Mouse (Mus musculus): ENCODE measurements around the gene Clmn. TPM values are rescaled to one million over a fixed set of nuclear protein-coding genes. Genes with fewer than 3 reads are reported as not detected.

The Clmn gene
- polyA plus RNA-seq, 1 experiment from 2014 or later: 2.9 TPM

- 67% methylated on average over 3 of the region's 3 CpGs for WGBS
- H3K9ac ChIP-seq (ENCODE audit: low read length): no peak overlapping the region
- no peaks in the 10 kb centered on the region for H3K4me1 ChIP-seq (ENCODE audit: control insufficient read depth, insufficient read depth, low read length)
- no peak overlapping the region for H3K4me3 ChIP-seq (ENCODE audit: low read depth, low read length)
- H3K27me3 ChIP-seq (ENCODE audit: control insufficient read depth, insufficient read depth, low read length): no peaks in the 10 kb centered on the region
- no peaks in the 10 kb centered on the region for H3K9me3 ChIP-seq (ENCODE audit: control insufficient read depth, low read length)
- no peak overlapping the region for H3K27ac ChIP-seq (ENCODE audit: low read depth, low read length)
- H3K36me3 ChIP-seq (ENCODE audit: control insufficient read depth, insufficient read depth, low read length): peaks cover 7% of the 10 kb centered on the region; the same call in 1 of the 2 replicates
- ATAC-seq (ENCODE audit: insufficient read depth, low FRiP score, low TSS enrichment): no peak
- no peak overlapping the region for H3K4me2 ChIP-seq (ENCODE audit: low read depth)
- no peak for DNase-seq (ENCODE audit: low spot score)
Observed at GRCm38 (mm10) chr12:104721011-104721410, 143.9 kb downstream of the Clmn start.

GRCm38 (mm10) chr12:104718956-104719355 is 145.9 kb downstream of the Clmn start:
- H3K4me2 ChIP-seq (ENCODE audit: low read depth): no peak overlapping the region
- H3K36me3 ChIP-seq (ENCODE audit: control insufficient read depth, insufficient read depth, low read length): peaks cover 9% of the 10 kb centered on the region; the same call in 1 of the 2 replicates
- WGBS: 82% methylated on average over 5 of the region's 5 CpGs

GRCm38 (mm10) chr12:104716409-104716808 is 148.5 kb downstream of the Clmn start:
- no peaks in the 10 kb centered on the region for H3K27me3 ChIP-seq (ENCODE audit: control insufficient read depth, insufficient read depth, low read length)
- H3K4me1 ChIP-seq (ENCODE audit: control insufficient read depth, insufficient read depth, low read length): no peaks in the 10 kb centered on the region
- H3K9ac ChIP-seq (ENCODE audit: low read length): no peak overlapping the region
- WGBS: 82% methylated on average over 5 of the region's 5 CpGs
- no peak overlapping the region for H3K4me3 ChIP-seq (ENCODE audit: low read depth, low read length)
- H3K4me2 ChIP-seq (ENCODE audit: low read depth): no peak overlapping the region
- no peak overlapping the region for H3K27ac ChIP-seq (ENCODE audit: low read depth, low read length)
- no peak for DNase-seq (ENCODE audit: low spot score)
- ATAC-seq (ENCODE audit: insufficient read depth, low FRiP score, low TSS enrichment): no peak
- H3K9me3 ChIP-seq (ENCODE audit: control insufficient read depth, low read length): no peaks in the 10 kb centered on the region
- peaks cover 14% of the 10 kb centered on the region for H3K36me3 ChIP-seq (ENCODE audit: control insufficient read depth, insufficient read depth, low read length)

More at GRCm38 (mm10) chr12:104718956-104719355, 145.9 kb downstream of the Clmn start:
- DNase-seq (ENCODE audit: low spot score) (no peak), ATAC-seq (ENCODE audit: insufficient read depth, low FRiP score, low TSS enrichment) (no peak)
- Histone ChIP-seq H3K9ac (ENCODE audit: low read length) (no peak overlapping the region), H3K27ac (ENCODE audit: low read depth, low read length) (no peak overlapping the region), H3K9me3 (ENCODE audit: control insufficient read depth, low read length) (no peaks in the 10 kb centered on the region), H3K4me3 (ENCODE audit: low read depth, low read length) (no peak overlapping the region), H3K4me1 (ENCODE audit: control insufficient read depth, insufficient read depth, low read length) (no peaks in the 10 kb centered on the region), H3K27me3 (ENCODE audit: control insufficient read depth, insufficient read depth, low read length) (no peaks in the 10 kb centered on the region)

GRCm38 (mm10) chr12:104715453-104715852 is 149.4 kb downstream of the Clmn start:
- ATAC-seq (ENCODE audit: insufficient read depth, low FRiP score, low TSS enrichment) (no peak), DNase-seq (ENCODE audit: low spot score) (no peak)
- H3K4me3 ChIP-seq (ENCODE audit: low read depth, low read length): no peak overlapping the region
- peaks cover 16% of the 10 kb centered on the region for H3K36me3 ChIP-seq (ENCODE audit: control insufficient read depth, insufficient read depth, low read length)
- WGBS: 94% methylated on average over 5 of the region's 5 CpGs
- no peak overlapping the region for H3K9ac ChIP-seq (ENCODE audit: low read length)
- no peaks in the 10 kb centered on the region for H3K27me3 ChIP-seq (ENCODE audit: control insufficient read depth, insufficient read depth, low read length)
- no peak overlapping the region for H3K27ac ChIP-seq (ENCODE audit: low read depth, low read length)
- H3K4me1 ChIP-seq (ENCODE audit: control insufficient read depth, insufficient read depth, low read length): no peaks in the 10 kb centered on the region
- no peak overlapping the region for H3K4me2 ChIP-seq (ENCODE audit: low read depth)
- no peaks in the 10 kb centered on the region for H3K9me3 ChIP-seq (ENCODE audit: control insufficient read depth, low read length)

Other genes with a start within 250 kb of the Clmn start
- gene Dicer1, start 113.1 kb downstream of the Clmn start, polyA plus RNA-seq (2014; fragmentation: Nextera tagmentation; extraction: Ambion mirVana): 28.5 and 31.4 TPM in 2 replicates
- 0.05 and 0.18 TPM in 2 replicates for gene Syne3, start 144.7 kb upstream of the Clmn start, polyA plus RNA-seq (2014; fragmentation: Nextera tagmentation; extraction: Ambion mirVana)
- gene Glrx5, start 167.6 kb upstream of the Clmn start, polyA plus RNA-seq (2014; fragmentation: Nextera tagmentation; extraction: Ambion mirVana): 192 and 194 TPM in 2 replicates